Mouse (Mus musculus) limb, embryonic 11.5 days (tissue): ENCODE data around the gene Atf6b. TPM values are rescaled to one million over a fixed set of nuclear protein-coding genes. Genes with fewer than 3 reads are reported as not detected.

Experiments used
- ATAC-seq: fragments of 200-750 bp; cut with Nextera tagmentation; 2 replicates; pipeline ENCODE4 v1.8.0; 2017; ENCODE audit warnings: low read depth; ENCODE audit not compliant: insufficient number of reproducible peaks, low FRiP score, low TSS enrichment
- DNase-seq: peaks from one replicate; pipeline ENCODE4 v3.0.0-alpha.2; 2015; ENCODE audit warnings: low spot score
- H3K27ac ChIP-seq: fragments of 300-500 bp; sonication (generic); replicated peaks from 2 replicates; pipeline ENCODE4 v1.5.1; 2014; ENCODE audit warnings: low read depth, mild to moderate bottlenecking, low read length
- H3K27me3 ChIP-seq: fragments of 300-500 bp; sonication (generic); 2 replicates; pipeline ENCODE4 v1.6.1; 2014; ENCODE audit warnings: mild to moderate bottlenecking, low read length, mixed read lengths; ENCODE audit not compliant: control insufficient read depth, insufficient read depth
- H3K36me3 ChIP-seq: fragments of 300-500 bp; sonication (generic); 2 replicates; pipeline ENCODE4 v1.6.1; 2014; ENCODE audit warnings: mild to moderate bottlenecking, low read length, moderate library complexity, mixed read lengths; ENCODE audit not compliant: control insufficient read depth, insufficient read depth
- H3K4me1 ChIP-seq: fragments of 300-500 bp; sonication (generic); 2 replicates; pipeline ENCODE4 v1.6.1; 2014; ENCODE audit warnings: low read length, mixed read lengths; ENCODE audit not compliant: control insufficient read depth, insufficient read depth
- H3K4me2 ChIP-seq: fragments of 300-500 bp; sonication (generic); 2 replicates; pipeline ENCODE4 v1.6.1; 2014; ENCODE audit warnings: low read depth, mild to moderate bottlenecking, moderate library complexity; ENCODE audit not compliant: severe bottlenecking
- H3K4me3 ChIP-seq: fragments of 300-500 bp; sonication (generic); 2 replicates; pipeline ENCODE4 v1.5.1; 2014; ENCODE audit warnings: low read depth, low read length
- H3K9ac ChIP-seq: fragments of 300-500 bp; sonication (generic); 2 replicates; pipeline ENCODE4 v1.6.1; 2014; ENCODE audit warnings: mild to moderate bottlenecking, low read length
- H3K9me3 ChIP-seq: fragments of 300-500 bp; sonication (generic); 2 replicates; pipeline ENCODE4 v1.6.1; 2016; ENCODE audit warnings: low read length; ENCODE audit not compliant: control insufficient read depth
- WGBS: fragments of 180-500 bp; shearing (Covaris S2); extraction: QIAGEN DNeasy Blood & Tissue Kit; methylation state at CpG from one replicate; pipeline ENCODE4 v1.1.7; 2014; 5-methylcytosine and 5-hydroxymethylcytosine counted together
- polyA plus RNA-seq: library from polyadenylated mRNA; unstranded; fragments of >200 nt; fragmentation: Nextera tagmentation; extraction: Ambion mirVana; gene quantifications from 2 replicates; pipeline ENCODE4 v1.2.1, GENCODE M21; 2014

Gene Atf6b
- polyA plus RNA-seq, 1 experiment from 2014 or later, result 63.4 TPM

DNA sequence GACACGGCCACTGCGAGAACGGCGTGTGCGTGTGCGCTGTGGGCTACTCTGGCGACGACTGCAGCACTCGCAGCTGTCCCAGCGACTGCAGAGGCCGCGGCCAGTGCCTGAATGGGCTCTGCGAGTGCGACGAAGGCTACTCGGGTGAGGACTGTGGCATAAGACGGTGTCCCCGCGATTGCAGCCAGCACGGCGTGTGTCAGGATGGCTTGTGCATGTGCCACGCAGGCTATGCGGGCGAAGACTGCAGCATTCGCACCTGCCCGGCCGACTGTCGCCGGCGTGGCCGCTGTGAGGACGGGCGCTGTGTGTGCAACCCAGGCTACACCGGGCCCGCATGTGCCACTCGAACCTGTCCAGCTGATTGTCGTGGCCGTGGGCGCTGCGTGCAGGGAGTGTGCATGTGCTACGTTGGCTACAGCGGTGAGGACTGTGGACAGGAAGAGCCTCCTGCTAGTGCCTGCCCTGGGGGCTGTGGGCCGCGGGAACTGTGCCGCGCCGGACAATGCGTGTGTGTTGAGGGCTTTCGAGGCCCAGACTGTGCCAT, 25.4 kb downstream of the Atf6b start:
- Histone ChIP-seq H3K4me2 (peak overlapping the region; percentile 53), H3K4me3 (peak overlapping the region; percentile 29; the same call in 1 of the 2 replicates), H3K9ac (no peak overlapping the region), H3K9me3 (no peaks in the 10 kb centered on the region), H3K36me3 (no peaks in the 10 kb centered on the region), H3K27ac (no peak overlapping the region), H3K27me3 (peaks cover 51% of the 10 kb centered on the region), H3K4me1 (peaks cover 11% of the 10 kb centered on the region)
- WGBS, result 26% methylated on average over 48 of the region's 49 CpGs
- ATAC-seq (no peak), DNase-seq (no peak)

DNA sequence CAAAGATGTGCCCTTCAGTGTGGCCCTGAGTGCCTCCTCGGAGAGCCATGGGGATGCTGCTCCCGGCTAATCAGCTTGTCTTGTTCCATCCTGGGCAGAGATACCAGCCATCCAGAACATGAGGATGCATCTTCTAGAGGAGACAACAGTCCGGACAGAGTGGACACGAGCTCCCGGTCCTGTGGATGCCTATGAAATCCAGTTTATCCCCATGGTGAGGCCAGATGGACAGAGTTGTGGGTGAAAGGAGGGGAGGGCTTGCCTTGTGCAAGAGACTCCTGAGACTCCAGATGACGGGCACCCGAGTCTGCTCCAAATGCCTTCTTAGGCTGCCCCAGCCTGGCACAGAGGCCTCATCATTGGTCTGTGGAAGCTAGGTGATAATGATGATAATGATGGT, 26.2 kb downstream of the Atf6b start:
- DNase-seq, result no peak
- WGBS, result 91% methylated on average over 7 of the region's 7 CpGs

GRCm38 (mm10) chr17:34674524-34675204, 27.7 kb downstream of the Atf6b start:
- no peak for ATAC-seq
- no peak overlapping the region for H3K4me3 ChIP-seq
- no peak overlapping the region for H3K4me2 ChIP-seq
- H3K9me3 ChIP-seq, result no peaks in the 10 kb centered on the region
- no peaks in the 10 kb centered on the region for H3K36me3 ChIP-seq
- DNase-seq, result no peak
- peaks cover 11% of the 10 kb centered on the region for H3K4me1 ChIP-seq
- WGBS, result 73% methylated on average over 11 of the region's 11 CpGs
- no peak overlapping the region for H3K27ac ChIP-seq
- H3K9ac ChIP-seq, result no peak overlapping the region
- H3K27me3 ChIP-seq, result peaks cover 50% of the 10 kb centered on the region

More for the DNA sequence above, 26.2 kb downstream of the Atf6b start:
- Histone ChIP-seq H3K4me3 (no peak overlapping the region), H3K4me2 (no peak overlapping the region), H3K9ac (no peak overlapping the region), H3K36me3 (no peaks in the 10 kb centered on the region), H3K9me3 (no peaks in the 10 kb centered on the region), H3K4me1 (peaks cover 11% of the 10 kb centered on the region), H3K27ac (no peak overlapping the region), H3K27me3 (peaks cover 51% of the 10 kb centered on the region)
- no peak for ATAC-seq

DNA sequence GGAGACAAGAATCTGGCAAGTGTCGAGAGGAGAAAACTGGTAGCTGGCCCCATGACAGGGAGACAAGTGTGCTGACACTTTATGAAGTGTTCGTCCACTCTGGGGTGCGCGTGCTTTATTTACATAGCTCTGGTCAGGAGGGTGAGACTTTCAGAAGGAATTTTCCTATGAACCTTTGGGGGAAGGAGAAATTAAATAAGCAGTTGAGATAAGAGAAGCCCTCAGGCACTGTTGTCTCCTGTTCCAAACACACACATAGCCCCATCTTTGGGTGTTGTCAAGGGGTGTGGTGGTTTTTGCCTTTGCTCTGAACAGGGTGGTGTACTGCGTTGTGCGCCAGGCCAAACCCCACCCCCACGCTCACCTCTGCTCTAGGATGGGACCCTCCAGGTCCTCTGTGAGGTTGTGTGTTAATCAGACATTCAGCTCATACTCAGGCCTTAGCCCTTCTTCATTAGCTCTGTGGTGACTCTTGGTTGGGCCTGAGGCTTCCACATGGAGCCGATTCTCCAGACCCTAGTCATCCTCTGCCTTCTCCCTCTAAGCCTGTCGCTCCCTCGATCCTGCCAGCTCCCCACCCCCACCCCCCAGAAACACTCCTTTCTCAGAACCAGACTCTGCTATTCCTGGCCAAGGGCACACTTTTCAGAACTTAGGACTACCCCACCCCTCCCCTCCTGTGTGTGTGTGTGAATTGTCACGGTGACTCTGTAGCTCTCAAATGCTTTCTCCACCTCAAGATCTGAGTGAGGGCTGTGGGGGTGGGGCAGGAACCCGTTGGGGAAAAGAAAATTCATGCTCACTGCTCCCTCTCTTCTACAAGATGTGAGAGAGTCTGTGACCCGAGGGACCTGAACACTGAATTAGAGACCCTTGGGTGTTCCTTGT, 28.5 kb downstream of the Atf6b start:
- Histone ChIP-seq H3K27ac (no peak overlapping the region), H3K9me3 (no peaks in the 10 kb centered on the region), H3K4me1 (peaks cover 11% of the 10 kb centered on the region), H3K4me3 (no peak overlapping the region), H3K9ac (no peak overlapping the region), H3K27me3 (peaks cover 45% of the 10 kb centered on the region), H3K36me3 (no peaks in the 10 kb centered on the region), H3K4me2 (no peak overlapping the region)
- ATAC-seq, result no peak
- WGBS, result 75% methylated on average over 13 of the region's 13 CpGs
- DNase-seq, result no peak

- Histone ChIP-seq H3K4me2 (no peak overlapping the region), H3K36me3 (no peaks in the 10 kb centered on the region), H3K27ac (no peak overlapping the region), H3K4me1 (peaks cover 11% of the 10 kb centered on the region), H3K27me3 (peaks cover 38% of the 10 kb centered on the region), H3K9ac (no peak overlapping the region), H3K9me3 (no peaks in the 10 kb centered on the region), H3K4me3 (no peak overlapping the region)
- no peak for ATAC-seq
- DNase-seq, result no peak
- 74% methylated on average over 6 of the region's 6 CpGs for WGBS
Measured at GRCm38 (mm10) chr17:34676093-34676460, 29.1 kb downstream of the Atf6b start.

DNA sequence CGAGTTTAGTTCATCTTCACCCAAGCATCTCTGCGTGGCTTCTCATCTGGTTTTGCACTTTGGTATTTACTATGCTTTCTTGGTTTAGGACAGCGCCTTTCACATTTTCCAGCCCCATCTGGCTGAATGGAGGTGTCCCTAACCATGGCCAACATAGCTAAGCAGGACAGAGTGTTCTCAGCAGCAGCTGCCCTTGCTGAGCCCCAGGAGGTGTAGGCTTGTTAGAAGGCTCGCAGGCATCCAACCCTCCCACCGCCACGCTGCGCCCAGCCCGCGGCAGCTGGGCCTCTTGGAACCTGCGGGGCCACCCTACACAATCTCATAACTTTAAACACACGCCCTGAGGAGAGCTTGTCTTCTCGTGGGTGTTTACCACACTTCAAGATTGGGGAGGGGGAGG, 29.7 kb downstream of the Atf6b start:
- Histone ChIP-seq H3K27ac (no peak overlapping the region), H3K4me1 (peaks cover 5% of the 10 kb centered on the region), H3K4me3 (no peak overlapping the region), H3K27me3 (peaks cover 32% of the 10 kb centered on the region), H3K4me2 (no peak overlapping the region), H3K9ac (no peak overlapping the region), H3K9me3 (no peaks in the 10 kb centered on the region), H3K36me3 (no peaks in the 10 kb centered on the region)
- ATAC-seq (no peak), DNase-seq (no peak)
- WGBS, result 77% methylated on average over 12 of the region's 12 CpGs

GRCm38 (mm10) chr17:34680191-34680590, 33.2 kb downstream of the Atf6b start:
- no peak for DNase-seq
- no peak for ATAC-seq
- WGBS, result 70% methylated on average over 26 of the region's 26 CpGs
- Histone ChIP-seq H3K4me1 (no peaks in the 10 kb centered on the region), H3K4me3 (no peak overlapping the region), H3K4me2 (no peak overlapping the region), H3K36me3 (no peaks in the 10 kb centered on the region), H3K9me3 (no peaks in the 10 kb centered on the region), H3K27ac (no peak overlapping the region), H3K9ac (no peak overlapping the region), H3K27me3 (peaks cover 5% of the 10 kb centered on the region)

GRCm38 (mm10) chr17:34680621-34681020, 33.7 kb downstream of the Atf6b start:
- H3K4me2 ChIP-seq, result no peak overlapping the region
- no peak for ATAC-seq
- peaks cover 5% of the 10 kb centered on the region for H3K27me3 ChIP-seq

More at GRCm38 (mm10) chr17:34680621-34681020, 33.7 kb downstream of the Atf6b start:
- Histone ChIP-seq H3K4me1 (no peaks in the 10 kb centered on the region), H3K9ac (no peak overlapping the region), H3K27ac (no peak overlapping the region), H3K36me3 (no peaks in the 10 kb centered on the region), H3K9me3 (no peaks in the 10 kb centered on the region), H3K4me3 (no peak overlapping the region)
- WGBS, result 88% methylated on average over 4 of the region's 4 CpGs
- DNase-seq, result no peak
